Mouse (Mus musculus) adrenal gland, adult 8-10 months (tissue): ENCODE results near the gene Zfp689. TPM values are rescaled to one million over a fixed set of nuclear protein-coding genes. Genes with fewer than 3 reads are reported as not detected.
"Not testable (repeated sequence)": the region's sequence is repeated elsewhere in the genome, so short reads cannot be mapped to it uniquely, and the experiment has no call there.

Source experiments
- DNase-seq: peaks from one replicate; pipeline ENCODE4 v3.0.0; 2022
- total RNA-seq, 4 experiments: library from RNA; stranded (reverse); gene quantifications; 2 replicates each; pipeline ENCODE4 v1.2.4; 2022

Gene Zfp689
- total RNA-seq, result 1 to 10 TPM; 3.8 to 6.7 (median 4.5) TPM

DNA sequence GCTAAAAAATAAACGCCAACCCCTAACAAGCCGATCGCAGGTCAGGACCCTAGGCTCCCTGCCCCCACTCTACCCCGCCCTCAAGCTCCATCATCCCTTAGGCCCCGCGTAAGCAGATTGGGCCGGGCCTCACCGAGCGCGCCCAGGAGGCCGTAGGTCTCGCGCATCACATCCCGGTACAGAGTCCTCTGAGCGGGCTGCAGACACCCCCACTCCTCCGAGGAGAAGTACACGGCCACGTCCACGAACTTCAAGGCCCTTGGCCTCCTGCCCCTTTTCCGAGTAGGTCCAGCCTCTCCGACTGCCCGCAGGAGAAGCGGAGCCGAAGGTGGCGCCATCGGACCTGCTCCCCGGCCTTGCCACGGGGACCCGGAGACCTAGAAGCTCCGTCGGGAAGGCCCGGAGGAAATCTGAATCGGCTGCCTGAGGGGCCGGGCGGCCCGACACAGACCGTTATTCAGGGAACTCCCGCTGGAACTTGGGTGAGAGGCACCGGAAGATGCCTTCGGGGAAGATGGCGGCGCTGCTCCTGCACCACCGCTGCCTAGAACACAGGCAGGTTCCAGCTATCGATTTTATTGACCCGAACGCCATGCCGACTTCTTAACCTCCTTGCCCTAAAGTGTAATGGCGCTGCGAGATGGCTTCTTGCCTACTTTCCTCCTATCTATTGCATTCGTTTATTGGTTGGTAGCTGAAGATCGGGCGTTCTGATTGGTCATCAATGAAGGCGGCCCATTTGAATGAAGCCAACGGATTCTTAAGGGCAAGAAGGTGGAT is at the start of gene Zfp689:
Zfp689 (minus strand) TSS at position 638 of the 780 bp plus-strand sequence.
- DNase-seq, result peak; percentile 93

DNA sequence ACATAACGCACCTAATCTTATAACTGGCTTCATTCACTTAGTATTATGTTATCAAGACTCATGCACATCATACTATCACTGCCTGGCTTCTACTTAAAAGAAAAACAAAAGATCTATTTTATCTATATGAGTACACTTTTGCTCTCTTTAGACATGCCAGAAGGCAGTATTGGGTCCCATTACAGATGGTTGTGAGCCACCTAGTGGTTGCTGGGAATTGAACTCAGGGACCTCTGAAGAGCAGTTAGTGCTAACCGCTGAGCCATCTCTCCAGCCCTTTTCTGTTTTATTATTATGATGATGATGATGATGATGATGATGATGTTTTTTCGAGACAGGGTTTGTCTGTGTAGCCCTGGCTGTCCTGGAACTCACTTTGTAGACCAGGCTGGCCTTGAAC is 49.4 kb upstream of the Zfp689 start:
- DNase-seq, result no peak

DNA sequence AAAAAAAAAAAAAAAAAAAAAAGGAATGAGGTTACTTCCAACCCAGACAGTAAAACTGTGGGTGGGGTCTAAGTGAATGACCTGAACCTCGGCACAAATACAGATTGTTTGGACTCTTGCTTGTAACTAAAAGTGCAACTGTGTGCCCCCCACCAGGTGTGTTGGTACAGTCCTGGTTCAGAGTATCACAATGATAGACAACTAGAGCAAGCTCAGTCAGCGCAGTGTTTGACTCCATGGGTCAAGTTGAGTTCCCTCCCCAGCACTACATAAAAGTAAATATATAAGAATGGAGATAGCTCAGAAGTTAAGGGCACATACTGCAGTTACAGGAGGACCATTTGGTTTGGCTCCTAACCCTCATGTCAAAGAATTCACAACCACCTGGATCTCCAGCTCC is 48.4 kb upstream of the Zfp689 start:
- DNase-seq, result no peak

DNA sequence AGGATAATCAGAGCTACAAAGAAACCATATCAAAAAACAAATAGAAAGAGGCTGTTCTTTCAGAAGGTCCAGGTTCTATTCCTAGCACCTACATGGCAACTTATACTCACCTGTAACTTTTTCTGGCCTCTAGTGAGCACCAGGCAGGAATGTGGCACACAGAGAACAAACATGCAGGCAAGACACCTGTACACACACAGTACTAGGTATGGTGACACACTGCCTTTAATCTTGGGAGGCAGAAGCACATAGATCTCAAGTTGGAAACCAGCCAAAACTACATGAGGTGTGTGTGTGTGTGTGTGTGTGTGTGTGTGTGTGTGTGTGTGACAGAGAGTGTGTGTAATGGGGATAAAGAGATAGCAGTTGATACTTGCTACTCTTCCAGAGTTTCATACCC is 45.7 kb upstream of the Zfp689 start:
- no peak for DNase-seq

DNA sequence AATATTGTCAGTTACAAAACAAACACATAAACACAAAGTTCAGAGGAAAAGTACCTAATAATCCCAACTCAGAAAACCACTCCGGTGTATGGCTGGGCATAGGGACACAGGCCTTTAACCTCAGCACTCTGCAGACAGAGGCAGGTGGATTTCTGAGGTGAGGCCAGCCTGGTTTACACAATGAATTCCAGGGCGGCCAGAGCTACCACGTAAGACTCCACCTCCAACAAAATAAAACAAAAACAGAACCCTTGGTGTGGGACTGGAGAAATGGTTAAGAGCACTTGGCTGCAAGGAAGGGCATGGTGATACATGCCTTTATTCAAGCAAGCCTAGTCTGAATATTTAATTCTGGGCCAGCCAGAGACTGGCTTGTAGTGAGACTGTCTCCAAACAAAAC is 42.9 kb upstream of the Zfp689 start:
- no peak for DNase-seq

DNA sequence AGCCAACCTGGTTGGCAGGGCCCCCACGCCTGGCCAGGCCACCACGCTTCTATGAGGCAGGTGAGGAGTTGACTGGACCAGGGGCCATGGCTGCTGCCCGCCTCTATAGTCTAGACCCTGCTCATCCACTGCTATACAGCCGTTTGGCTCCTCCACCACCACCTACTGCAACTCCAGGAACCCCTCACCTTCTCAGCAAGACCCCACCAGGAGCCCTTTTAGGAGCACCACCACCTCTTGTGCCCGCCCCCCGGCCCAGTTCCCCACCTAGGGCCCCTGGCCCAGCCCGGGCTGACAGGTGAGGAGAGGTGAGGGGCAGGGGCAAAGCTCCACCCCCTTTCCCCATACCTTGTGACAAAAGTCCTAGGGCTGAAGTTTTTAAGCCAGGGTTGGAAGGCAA is 41.0 kb upstream of the Zfp689 start:
- no peak for DNase-seq

DNA sequence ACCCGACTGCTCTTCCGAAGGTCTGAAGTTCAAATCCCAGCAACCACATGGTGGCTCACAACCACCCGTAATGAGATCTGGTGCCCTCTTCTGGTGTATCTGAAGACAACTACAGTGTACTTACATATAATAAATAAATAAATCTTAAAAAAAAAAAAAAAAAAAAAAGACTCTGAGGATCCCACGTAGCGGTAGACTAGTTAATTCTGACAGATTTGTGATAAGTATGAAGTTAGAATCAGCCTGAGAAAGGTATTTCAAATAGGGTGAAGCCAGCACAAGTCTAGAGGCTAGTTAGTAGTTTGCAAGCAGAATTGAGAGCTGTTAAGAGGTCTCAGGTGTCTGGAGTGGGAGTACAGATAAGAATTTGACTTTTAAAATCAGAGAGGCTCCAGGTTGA is 39.4 kb upstream of the Zfp689 start:
- DNase-seq, result not testable (repeated sequence)

DNA sequence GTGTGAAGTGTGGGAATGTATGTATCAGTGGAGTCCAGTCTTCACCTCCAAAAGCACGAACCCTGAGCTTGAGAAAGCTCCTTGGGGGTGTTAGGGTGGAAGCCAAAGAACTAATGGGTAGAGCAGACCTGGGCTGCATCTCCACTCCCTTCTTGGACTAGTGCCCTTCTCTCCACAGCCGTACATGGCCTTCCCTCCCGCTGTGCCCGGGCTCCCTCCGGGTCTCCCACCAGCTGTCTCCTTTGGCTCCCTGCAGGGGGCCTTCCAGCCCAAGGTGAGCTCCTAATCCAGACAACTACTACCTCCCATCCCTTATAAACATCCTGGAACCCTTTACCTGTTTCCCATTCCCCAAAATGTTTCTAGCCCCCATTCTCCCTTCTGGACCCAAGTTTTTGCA is 36.5 kb upstream of the Zfp689 start:
- no peak for DNase-seq

DNA sequence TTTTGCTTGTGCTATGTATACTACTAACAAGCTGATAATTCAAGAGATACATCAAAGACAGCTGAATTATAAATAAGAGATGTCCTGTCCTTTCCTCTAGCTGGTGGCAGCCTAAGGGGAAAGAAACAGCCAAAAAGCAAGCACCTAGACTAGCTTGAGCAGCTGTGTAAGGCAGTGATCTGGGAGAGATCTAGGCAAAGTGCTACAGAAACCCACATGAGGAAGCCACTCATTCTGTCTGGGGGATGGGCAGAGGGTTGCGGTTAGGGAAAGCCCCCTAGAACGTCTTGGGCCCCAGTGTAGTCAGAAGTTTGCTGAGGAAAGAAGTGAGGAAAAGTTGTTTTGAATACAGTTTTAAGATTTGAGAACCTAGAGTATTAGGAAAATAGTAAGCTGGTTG is 31.4 kb upstream of the Zfp689 start:
- no peak for DNase-seq

DNA sequence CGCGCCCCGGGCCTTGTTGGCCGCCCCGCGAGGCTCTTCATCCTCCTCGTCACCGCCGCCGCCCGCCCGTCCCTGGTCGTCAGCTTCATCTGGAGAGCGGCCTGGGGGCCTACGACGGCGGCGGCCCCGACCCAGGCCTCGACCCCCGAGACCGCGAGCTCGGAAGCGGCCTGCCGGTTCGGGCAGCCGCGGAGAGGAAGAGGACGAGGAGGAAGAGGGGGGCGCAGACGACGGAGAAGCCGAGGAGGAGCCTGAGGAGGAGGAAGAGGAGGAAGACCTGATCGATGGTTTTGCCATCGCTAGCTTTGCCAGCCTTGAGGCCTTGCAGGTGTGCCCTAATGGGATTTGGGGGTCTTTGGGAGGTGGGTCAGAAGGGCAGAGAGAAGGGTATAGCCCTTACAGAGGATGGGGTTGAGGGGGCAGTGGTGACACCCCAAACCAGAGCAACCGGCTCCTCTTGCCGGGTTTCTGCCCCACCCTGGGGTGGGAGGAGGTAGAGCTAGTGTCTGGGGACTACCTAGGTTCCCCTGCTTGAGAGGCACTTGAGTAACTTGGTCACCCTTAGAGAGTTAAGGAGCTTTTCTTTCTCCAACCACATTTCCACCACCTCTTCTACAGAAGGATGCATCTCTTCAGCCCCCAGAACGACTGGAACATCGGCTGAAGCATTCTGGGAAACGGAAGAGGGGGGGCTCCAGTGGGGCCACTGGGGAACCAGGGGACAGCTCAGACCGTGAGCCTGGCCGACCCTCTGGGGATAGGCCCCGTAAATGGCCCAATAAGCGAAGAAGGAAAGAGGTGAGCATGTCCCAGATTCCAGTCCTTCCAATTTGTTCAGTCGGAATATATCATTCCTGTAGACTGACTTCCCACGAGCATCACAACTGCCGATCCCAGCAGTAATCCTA is 30.6 kb upstream of the Zfp689 start:
- no peak for DNase-seq

DNA sequence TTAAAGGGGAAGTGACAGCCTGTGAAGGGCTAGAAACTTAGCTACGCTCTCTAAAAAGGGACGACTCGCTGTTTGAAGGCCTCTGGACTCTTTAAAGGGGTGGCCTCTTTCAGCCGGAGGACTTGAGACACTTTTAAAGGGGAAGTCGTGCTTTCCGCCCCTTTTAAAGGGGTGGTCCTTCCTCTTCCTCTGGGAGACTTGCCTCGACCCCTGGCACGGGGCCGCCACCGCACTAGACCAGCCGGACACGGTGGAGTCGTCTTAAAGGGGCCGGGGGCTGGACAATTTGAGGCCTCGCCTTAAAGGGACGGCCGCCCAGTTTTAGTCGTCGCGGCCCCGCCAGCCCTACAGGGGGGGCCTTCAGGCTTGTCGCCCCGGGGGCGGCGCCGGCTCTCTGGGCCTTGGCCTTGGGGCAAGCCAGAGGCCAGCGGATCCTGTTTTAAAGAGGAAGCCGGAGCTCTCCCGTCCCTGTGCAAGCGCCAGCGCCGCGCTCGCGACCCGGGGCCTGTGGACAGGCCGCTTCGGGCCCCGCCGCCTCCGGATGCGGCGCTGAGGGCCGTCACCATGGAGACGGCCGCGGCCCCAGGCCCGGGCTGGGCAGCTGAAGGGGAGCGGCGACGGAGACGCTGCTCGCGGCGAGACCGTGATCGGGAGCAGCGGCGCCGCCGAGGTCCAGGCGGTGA is 29.8 kb upstream of the Zfp689 start, which contains the start of gene Fbrs:
Fbrs (plus strand) TSS at position 565 of the 683 bp plus-strand sequence.
- DNase-seq, result peak; percentile 98

DNA sequence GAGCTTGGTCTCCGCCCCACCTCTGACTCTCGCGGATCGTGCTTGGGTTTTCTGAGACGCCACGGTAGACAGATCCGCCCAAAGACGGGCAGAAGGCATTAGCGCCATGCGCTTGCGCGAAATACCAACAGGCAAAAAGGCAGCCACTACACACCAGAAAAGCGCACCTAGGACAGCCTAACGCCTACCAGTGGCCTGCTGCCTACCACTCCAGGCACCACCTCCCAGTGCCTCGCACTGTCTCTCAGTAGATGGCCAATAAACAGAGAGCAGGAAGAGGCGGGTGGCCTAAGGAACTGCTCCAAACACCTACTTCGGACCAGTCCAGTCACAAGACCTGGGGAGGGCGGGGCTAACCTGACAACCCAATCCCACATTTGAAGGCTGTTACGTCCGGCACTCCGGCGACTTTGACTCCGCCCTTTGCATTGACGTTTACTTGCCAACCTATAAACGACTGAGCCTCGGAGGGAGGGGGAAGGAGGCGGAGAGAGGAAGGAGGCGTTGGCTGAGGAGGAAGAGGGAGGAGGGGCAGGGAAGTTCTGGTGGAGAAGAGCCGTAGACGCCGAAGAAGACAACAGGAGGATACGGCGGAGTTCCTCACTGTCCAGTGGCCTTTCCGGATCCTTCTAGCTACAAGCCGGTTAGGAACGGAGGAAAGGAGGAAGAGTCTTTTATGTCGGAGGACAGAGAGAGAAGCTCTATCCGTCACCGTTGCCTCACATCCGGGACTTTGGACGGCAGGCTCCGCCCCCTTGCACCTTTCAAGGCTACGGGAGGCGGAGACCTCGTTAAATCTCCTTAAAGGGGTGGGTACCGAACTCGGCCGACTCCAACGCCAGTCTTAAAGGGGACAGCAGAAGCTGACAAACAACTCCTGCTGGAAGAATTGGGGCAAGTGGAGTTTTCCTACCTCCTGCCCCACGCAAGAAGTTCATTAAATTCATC is 29.0 kb upstream of the Zfp689 start:
- peak; percentile 100 for DNase-seq

DNA sequence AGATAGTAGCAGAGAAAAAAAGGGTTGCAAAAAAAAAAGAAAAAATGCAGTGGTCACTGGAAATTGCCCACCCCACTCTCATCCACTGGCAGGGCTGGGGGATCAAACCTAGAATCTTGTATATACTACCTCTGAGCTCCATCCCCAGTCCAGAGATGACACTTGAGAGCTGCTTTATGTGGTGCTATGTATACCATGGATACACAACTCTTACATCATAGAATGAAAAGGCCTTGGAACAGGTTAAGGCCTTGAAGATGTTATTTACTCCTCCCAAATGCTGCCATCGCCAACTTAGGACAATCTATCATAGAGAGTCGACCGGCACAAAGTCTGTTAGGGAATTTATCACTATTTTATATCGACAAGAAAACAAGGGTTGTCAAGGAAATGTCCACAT is 27.9 kb upstream of the Zfp689 start:
- no peak for DNase-seq

DNA sequence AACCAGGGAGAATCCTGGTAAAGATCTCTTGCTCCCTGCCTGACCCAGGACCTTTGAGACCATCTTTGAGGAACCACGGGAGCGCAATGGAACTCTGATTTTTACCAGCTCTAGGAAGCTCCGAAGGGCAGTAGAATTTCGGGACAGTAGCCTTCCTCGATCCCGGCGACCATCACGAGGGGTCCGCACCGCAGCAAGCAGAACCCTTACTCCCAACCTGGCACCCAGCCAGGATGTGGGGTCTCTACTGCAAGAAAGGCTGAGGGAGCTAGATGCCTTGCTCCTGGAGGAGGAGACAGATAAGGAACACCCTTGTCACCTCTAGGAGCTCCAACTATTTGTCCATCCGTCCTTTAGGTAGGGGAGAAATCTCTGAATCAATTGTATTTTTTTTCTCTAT is 27.4 kb upstream of the Zfp689 start:
- DNase-seq, result no peak

DNA sequence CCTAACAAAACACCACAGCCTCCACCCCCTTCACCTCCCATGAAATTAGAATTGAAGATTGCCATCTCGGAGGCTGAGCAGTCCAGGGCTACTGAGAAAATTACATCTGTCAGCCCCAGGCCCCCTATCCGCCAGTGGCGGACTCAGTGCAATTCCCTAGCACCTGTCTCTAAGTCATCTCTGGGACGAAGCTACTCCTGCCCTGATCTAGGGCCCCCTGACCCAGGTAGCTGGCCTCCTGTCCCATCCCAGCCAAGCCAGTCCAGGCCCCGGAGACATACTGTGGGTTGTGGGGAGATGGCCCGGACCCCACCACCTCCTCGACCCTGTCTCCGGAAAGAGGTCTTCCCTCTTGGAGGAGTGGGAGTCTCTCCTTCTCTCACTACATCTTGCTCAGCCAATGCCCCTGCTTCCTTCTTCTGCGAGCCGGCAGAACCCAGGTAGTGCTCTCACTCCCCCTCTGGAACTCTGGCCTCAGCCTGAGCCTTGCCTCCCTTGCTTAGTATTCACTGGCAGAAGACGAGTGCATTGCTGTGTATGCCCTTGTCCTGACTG is 26.3 kb upstream of the Zfp689 start:
- DNase-seq, result no peak

DNA sequence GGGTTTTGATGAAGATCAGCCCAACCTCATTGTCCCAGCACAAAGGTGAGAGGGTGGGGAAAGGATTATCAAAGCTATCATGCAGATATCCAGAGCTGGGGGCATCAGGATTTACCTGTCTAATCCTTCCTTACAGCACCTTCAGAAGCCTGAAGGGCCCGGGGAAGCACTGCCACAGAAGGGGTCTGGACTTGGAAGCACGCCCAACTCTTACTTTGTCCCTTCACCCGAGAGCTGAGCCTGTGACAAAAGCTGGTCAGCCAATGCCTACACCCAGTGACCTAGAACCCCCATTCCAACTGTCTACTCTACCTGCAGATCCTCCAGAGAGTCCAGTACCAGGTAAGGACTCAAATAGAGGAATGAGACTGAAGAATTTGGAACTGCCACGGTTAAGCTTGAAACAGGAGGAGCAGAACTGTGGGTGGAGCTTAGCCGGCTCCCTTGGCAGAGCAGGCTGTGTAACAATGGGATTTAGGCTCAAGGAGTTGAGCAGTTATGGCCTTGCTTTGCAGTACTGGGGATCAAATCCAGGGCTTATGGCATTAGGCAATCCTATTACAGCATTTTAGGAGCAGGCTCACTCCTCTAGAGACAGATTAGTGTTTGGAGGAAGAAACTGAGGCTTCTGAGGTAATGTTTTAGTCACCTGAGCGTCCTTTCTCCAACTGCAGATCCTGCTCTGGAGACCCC is 25.6 kb upstream of the Zfp689 start:
- no peak for DNase-seq

DNA sequence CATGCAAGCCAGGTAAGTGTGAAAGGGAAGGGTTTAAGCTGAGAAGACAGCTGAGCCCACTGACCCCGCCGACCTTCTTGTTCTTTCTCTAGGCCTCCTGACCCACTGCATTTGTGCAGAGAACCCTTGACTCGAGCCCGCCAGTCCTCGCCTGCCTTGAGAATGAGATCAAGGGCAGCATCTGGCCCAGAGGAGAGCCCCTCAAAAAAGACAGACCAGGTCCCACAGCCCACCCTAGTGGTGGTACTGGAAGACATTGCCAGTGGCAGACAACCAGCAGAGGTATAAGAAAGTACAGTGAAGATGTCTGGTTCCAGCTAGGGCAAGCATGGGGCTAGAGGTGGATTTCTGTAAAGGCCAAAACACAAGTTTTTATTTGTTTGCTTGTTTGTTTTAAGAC is 24.7 kb upstream of the Zfp689 start:
- no peak for DNase-seq

DNA sequence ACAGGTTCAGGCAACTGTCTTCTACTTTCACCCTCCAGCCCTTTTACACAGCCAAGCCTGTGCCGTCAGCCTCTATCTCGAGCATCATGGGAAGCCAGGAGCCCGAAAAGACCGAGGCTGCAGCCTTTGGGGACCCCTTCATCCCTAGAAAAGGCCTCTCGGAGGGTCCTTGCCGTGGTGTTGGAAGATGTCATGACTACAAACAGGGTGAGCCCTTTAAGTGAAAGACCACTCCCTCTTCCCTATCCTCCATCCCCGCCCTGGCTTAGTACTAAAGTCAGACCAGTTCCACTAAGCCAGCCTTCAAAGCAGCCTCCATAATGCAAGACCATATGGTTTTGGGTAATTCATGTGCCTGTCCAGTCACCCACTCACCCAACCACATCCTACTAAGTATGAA is 23.1 kb upstream of the Zfp689 start:
- no peak for DNase-seq

DNA sequence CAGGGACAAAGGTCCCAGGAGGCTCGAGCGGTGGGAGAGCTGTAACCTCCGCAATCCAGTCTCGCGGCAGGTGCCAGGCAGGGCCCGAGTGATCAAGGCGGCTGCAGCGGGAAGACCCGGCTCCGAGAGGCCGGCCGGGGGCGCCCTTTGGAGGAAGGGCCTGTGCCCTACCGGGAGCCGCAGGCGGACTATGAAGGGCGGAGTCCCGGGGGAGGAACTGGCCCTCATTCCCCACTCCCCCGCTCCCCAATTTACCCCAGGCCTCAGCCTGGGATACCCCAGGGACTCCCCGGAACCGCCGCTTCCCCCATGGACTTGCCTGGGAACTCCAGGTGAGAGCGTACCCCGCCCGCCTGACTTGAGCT is 22.7 kb upstream of the Zfp689 start:
- DNase-seq, result peak; percentile 59

DNA sequence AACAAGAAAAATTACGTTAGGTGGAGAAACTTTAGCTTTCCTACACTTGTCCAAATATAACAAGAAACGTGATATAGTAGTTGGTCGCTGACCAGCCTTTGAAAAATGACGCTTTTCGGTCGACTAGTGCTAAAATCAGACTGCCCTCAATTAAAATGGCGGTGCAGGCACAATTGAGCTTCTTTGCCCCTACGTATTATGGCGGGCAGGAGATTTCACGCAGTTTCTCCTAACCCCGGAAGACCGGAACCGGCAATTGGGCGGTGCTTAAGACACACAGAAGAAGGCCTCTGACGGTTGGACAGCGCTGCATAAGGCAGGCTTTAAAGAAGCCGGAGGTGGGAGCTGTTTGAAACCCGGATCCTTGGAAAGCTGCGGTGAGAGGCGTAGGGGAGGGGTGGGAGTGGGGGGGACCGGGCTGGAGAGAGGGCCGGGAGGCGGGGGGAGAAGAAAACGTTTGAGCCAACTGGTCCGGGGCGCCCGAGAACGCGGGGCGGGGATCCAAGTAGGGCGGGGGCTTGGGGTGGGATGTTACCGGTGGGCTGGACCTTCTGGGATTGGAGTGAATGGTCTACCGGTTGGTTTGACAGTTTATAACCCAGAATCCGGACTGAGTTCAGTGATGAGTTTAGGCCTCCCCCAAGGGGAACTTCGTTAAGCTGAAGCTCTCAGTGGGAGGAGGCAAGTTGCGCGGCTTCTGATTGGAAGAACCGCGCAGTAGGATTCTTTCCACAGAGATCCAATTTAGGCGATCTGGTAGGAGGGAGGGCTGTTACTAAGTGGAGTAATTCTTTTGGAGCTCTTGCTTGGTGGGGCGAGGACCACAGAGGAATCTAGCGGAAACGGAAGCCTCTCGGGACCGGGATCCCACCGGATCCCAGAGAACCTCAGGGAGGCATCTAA is 22.0 kb upstream of the Zfp689 start:
- DNase-seq, result peak; percentile 94
